Mouse (Mus musculus) yolk sac, embryonic 10.5 days (tissue): ENCODE results near the gene Cdc25b.

Source experiments
- DNase-seq: peaks from one replicate; pipeline ENCODE4 v3.0.0-alpha.2; 2017; ENCODE audit warnings: low spot score

Cdc25b gene

DNA sequence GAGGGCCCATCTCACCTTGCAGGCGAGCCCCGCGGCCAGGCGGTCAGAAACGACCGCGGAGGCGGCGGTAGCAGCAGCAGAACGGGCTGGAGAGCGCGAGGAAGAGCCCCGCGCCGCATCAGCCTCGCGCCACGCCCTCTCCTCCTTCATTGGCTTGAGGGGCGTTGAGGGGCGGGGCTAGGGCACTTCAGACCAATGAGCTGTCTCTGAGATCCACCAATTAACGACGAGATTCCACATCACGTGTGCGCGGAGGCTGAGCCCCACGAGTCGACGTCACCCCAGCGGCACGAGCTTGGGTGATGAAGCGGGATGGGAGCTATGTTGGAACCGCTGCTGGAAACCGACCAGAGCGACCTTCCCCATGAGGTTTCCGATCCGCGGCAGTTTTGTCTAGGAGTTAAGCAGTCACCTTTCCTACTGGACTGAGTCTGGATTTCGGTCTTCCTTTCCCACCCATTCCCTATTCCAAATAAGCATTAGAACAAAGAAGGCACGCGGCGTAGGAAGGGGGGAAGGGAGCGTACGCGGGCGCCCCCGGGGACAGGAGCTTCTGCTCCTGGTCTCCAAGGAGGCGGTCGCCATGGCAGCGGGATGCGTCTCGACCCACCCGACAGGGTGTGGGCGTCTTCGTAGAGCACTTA, 26.7 kb upstream of the Cdc25b start, which contains the start of gene 1700037H04Rik:
Gene 1700037H04Rik, minus strand, starts transcription at position 144 of the 644 bp plus-strand sequence.
- peak; percentile 95 for DNase-seq

DNA sequence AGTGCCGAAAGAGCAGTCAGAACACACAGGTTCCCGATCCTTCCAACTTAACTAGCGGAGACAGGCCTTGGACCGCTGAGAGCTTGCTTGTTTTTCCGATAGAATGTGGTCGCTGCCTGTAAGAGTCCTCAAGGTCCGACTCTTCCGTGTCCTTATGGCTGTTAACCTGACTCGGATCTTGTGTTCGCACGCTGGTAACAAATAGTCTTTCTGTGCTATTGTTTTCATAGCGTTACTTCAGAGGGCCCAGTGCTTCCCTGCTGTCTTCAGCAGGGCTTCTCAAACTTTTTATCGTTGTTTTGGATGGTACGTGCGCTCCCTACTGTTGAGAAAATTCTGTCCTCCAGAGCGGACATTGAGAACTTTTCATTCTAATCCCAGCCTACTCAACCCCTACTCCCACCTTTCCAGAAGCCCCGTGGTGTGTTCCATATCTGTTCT, 26.1 kb upstream of the Cdc25b start:
- DNase-seq = no peak

DNA sequence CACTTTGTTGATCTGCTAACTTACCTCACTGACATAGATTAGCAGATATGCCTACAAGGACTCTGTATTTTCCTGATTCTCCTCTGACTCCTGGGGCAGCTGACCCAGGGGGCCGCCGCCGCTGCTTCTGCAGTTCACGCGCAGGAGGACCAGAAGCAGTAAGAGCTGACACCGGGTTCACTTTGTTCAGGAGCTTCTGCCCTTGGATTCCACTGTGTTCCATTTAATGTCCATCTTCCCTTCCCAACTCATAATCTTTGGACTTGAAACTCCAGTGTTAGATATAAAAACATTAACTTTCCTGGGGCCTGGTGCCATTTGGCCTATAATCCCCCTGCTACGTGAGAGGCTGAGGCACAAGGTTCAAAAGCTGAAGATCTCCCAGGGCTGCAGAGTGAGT, 22.8 kb upstream of the Cdc25b start:
- DNase-seq = no peak

DNA sequence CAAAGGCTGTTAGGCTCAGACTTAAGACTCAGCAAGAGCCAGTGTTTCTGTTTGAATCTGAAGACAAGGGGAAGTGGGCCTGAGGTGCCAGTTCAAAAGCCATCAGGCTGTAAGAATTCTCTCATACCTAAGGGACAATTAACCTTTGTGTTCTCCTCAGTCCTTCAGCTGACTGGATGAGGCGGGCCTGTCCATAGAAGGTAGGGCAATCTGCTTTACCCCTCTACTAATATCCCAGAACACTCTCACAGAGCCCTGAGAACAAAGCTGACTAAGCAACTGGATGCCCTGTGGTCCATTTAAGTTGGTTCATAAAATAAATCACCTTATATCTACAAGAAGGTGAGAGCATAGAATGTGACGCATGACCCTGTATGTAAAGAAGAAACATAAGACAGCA, 20.6 kb upstream of the Cdc25b start:
- DNase-seq = no peak

DNA sequence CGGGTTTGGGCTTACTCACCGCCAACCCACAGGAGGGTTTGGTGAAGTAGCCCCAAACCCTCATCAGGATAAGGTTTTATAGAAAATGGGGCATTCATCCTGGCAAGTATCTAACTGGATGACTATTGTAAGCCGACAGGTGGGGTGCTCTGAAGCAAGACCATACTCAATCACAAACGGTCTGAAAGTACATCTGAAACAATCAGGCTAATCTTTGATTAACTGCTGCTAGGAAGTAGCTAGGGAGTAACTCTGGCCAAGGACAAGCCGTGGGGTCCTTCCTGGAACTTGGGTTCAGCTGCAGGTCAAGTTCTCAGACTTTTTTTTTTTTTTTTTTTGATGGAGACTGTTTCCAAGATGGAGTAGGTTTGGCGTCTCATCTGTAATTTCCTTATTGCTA, 18.8 kb upstream of the Cdc25b start:
- DNase-seq = no peak

DNA sequence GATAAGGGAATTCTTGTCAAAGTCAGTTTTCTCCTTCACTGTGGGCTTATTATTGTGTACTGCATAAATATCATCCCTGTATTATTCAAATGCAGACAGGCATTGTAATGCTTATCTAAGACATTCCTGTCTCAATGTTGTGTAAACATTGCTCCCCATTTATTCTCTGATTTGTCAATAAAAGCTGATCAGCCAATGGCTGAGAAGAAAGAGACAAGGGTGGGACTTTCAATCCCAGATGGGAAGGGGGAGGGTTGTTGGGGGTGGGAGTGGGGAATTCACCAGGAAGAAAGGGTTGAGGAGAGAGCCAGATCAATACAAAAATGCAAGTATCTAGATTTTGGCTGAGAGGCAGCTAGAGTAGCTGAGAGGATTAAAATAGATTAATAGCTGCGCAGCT, 17.8 kb upstream of the Cdc25b start:
- DNase-seq = no peak

DNA sequence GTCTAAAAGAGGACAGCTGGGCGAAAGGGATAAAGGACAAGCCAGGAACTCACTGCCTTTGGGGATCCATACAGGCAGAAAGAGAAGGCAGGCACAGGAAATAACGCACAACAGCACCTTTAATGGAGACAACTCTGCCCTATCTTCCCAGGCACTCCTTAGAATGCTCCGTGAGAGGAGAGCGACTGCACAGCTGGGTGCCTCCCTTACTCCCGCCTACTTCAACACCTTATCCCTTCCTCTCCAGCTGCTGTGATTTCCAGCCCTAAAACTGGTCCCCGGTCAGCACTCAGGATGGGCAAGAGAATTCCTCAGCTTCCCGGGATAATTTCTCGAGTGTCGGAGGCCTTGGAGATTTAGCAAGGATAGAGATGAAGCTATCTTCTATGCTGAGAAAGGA, 15.8 kb upstream of the Cdc25b start:
- no peak for DNase-seq

DNA sequence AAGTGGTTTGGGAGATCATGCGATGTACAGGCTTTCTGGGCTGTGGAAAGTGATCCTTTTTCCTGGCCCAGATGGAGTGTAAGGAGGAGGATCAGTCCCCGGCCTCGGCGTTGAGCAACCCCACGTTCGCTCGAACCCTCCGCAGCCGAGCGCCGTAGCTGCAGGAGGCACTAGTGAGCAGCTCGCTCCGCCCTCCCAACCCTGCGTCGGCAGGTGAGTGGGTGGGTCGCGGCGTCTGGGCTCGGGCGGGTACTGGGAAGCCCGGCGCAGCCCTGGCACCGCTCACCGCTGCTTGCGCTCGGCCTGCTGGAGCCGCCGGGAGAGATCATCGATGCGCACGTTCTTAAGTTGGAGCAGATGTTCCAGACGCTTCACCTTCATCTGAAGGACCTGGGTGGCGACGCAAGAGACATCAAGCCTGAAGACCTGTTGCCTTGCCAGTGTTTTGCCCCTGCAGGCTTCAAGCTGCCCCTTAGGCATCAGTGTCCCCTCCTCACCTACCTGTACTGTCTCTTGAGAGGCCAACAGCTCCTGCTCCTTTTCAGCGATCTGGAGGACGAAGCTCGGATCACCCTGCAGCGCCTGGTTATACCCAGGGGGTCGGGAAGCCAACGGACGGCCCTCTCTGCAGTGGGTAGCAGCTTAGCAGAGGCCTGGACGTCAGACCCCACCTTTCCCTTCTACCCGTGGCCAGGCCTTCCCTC, 15.2 kb upstream of the Cdc25b start:
- no peak for DNase-seq

DNA sequence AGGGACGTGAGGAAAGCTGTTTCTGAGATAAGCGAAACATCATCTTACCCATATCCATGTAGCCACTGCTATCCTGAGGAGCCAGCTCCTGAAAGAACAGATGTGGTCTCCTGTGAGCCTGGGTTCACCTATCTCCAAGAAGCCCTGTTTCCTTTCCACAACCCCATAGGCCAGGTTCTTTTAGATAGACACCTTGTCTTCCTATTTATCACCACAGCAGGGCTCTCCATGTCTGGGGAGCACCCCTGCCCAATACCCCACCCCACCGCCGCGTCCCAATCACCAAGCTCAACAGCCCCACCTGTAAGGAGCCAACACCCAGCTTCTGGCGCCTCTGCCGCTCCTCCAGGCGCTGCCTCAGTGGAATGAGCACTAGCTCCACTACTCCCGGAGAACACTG, 14.4 kb upstream of the Cdc25b start:
- no peak for DNase-seq

DNA sequence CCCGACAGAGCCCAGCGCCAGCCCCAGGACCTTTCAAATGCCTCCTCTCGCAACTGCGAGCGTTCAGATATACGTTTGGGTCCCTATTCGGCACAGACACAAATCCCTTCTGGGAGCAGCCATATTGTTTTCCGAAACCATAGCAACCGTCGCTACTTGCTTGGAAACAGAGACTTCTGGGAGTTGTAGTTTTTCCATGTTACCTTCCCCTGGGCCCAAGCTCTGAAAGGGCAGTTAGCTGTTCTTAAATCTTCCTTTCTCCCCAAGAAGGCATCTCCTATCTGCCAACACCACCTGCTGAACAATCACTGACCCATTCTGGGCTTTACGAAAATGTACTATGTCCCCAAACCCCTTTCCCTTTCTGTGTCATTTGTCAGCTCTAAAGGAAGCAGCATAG, 12.0 kb upstream of the Cdc25b start:
- peak; percentile 72 for DNase-seq

DNA sequence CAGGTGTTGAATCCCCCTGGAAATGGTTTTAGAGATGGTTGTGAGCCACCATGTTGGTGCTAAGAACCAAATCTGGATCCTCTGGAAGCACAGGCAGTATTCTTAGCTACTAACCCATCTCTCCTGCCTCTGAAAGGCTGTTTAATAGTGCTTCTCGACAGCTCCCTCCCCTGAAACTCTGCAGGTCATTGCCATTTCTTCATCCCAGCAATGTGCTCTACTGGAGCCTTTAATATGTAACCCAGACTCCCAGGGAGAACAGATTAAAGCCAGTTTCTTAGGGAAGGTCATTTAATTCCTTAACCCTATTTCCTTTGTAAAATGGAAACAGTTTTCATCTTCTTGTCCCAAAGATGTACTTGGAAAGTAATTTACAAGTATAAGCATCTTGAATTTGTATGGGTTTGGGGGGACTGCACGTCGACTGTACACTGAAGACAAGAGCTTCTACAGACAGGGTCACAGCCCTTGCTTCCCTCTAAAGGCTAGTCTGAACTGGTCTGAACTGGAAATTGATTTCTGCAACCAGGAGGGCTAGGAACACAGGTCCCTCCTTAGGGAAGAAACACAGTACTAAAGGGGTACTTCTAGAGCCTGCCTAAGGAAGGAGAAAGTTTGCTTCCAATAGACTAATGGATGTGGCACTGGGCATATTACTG, 11.3 kb upstream of the Cdc25b start:
- no peak for DNase-seq

DNA sequence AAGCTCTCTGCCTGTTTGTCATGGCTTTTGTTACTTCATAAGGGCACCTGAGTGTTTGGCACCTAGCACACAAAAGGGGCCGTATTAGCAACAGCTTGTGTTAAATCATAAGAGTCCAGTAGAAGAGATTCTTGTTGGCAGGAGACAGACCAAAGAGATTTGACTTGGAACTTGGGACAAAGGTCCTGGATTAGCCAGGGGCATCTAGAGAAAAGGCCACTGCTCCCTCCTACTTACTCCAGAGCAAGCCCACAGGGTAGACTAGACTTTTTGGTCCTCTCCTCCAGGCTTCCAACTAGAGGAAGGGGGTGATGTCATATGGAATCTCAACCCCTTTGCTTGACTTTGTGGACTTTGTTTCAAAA, 10.8 kb upstream of the Cdc25b start:
- DNase-seq = no peak

DNA sequence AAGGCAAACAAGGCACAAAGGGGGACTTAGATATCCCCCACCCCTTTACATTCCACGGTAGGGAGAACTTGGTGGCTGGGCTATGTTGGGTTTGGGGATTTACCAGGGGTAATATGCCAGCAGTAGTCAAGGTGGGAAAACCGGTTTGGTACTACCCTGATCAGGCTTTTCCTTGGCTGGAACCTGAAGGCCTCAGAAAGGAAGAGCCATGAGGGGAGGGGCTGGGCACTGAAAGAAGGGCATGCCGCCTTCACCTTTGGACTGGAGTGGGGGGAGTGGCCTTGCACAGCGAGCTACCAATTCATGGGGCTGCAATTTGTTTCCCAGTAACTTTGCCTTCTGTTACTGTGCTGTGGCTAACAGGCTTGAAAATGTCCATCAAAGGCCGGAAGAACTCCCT, 10.3 kb upstream of the Cdc25b start:
- peak; percentile 65 for DNase-seq

DNA sequence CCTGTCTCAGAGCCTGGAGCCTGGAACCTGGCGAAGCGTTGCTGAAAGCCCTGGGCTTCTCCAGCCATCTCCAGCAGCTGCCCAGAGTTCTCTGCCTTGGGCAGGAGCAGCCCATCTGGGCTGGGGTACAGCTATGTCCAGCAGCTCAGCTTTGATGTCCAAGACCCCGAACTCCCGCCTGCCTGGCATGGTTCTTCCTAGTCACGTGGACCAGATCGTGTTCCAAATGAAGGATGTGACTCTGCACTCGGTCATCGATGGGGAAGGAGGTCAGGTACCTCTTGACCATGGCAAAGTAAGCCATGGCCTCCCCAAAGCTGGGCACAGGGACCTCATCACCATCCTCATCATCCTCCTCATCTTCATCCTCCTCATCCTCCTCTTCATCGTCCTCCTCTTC, 8.8 kb upstream of the Cdc25b start:
- no peak for DNase-seq

DNA sequence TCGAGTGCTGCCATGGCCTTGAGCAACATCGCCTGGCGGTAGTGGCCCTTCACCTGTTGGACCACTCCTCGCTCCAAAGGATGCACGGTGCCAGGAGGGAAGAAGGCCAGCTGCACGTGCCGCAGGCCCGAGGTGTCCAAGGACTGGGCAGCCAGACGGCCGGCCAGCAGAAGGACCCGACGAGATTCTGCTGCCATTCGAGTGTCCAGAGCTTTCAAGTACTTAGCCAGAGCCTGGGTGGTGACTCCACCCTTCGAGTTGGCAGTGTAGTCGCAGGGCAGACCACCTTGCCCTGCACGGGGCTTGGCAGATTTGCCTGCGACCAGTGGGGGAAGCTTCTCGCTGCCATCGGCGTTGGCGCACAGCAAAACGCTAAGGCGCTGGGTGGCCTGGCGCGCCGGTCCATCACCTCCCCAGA, 7.9 kb upstream of the Cdc25b start:
- DNase-seq = peak; percentile 25

DNA sequence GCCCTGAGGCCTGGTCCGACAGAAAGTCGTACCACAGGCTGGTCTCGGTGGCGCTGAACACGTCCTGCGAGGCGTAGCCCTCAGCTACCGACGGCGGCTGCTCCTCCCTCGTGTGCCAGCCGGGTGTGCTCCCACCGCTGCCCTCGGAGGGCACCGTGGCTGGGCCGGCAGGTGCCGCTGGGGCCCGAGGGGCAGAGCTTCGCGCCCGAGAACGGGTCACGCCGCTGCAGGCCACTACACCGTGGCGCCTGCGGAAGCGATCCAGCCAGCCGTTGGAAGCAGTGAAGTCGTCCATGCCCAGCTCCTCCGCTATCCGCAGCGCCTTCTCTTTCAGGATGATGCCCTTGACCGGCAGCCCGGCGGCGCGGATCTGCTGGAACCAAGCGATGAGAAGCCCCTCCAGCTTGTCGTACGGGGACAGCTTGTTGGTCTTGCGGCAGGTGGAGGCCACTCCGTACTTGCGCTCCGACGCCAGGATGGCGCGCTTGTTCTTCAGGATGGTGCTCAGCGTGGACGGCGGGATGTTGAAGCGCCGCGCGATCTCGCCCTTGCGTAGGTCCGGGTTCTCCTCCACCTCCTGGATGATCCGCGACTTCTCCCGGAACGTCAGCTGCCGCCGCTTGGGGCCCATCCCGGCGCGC, 7.4 kb upstream of the Cdc25b start:
- peak; percentile 67 for DNase-seq

DNA sequence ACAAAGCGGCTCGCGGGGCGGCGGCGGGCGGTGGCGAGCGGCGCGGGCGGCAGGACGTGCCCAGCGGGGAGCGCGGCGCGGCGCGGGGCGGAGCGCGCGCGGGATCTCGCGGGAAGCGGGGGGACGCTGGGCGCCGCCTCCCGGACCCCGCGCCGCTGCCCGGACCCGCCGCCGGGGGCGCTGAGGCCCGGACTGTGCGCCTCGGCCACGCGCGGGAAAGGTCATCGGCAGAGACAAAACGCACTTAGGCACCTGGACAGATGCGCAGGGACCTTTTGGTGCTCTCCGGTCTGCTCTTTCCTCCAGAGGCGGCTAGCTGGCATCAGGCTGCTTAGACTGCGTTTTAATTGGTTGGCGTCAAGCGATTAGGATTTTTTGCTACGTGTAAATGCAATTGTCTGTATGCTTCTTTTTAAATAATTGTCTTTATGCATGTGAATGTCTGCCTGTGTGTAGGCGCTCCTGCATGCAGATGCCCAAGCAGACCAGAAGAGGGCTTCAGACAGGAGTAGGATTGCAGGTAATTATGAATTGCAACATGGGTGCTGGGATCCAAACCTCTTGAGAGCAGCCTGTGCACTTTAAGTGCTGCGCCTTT, 6.7 kb upstream of the Cdc25b start, which contains the start of gene Cenpb:
Gene Cenpb, minus strand, starts transcription at position 78 of the 598 bp plus-strand sequence.
- DNase-seq = peak; percentile 77

DNA sequence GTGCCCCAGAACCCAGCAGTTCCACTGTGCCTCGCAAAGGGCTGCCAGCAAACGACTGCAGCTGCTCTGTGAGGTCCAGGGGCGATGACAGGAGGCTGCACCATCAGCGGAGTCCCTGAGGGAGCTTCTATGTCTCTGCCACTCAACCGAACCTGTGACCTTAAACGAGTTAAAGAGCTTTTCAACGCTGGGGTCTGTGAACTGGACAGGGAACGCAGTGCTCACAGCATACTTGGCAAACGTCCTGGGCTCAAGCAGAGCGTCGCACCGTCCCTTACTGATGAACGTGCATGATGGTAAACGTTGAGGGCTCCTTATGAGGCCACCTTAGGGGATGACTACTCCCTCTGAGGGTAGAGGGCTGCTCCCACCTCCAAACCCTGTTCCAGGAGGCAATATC, 406 bp upstream of the Cdc25b start:
- no peak for DNase-seq

DNA sequence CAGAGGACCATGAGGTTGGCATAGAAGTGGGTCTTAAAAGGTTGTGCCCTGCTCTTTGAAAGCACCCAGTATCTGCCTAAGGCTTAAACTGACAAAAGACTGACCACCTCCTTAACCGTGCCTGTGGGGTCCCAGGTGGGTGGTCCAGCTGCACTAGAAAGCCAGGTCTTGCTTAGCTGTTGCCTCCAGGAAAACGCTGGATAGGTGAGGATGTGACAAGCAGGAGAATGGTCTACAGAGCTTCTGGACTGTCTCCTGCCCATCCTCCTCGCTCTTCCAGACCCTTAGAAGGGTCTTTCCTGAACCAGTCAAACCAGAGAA, 813 bp downstream of the Cdc25b start:
- DNase-seq = no peak

DNA sequence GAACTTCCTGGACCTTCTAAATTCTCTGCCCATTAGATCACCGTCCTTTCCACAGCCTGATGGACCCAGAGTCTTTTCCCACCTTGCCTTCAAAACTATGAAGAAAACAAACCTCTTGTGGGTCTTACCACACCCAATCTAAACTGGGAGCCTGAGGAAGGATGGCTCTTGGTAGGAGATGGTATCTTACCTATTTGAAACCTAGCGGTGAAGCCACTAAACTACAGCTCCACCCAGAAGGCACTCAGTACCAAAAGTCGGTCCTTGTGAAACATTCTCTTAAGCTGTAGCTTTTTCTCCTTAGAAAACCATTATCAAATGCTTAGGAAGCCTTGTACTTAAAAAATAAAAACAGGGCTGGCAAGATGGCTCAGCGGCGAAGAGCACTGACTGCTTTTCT, 1.6 kb downstream of the Cdc25b start:
- DNase-seq = no peak

DNA sequence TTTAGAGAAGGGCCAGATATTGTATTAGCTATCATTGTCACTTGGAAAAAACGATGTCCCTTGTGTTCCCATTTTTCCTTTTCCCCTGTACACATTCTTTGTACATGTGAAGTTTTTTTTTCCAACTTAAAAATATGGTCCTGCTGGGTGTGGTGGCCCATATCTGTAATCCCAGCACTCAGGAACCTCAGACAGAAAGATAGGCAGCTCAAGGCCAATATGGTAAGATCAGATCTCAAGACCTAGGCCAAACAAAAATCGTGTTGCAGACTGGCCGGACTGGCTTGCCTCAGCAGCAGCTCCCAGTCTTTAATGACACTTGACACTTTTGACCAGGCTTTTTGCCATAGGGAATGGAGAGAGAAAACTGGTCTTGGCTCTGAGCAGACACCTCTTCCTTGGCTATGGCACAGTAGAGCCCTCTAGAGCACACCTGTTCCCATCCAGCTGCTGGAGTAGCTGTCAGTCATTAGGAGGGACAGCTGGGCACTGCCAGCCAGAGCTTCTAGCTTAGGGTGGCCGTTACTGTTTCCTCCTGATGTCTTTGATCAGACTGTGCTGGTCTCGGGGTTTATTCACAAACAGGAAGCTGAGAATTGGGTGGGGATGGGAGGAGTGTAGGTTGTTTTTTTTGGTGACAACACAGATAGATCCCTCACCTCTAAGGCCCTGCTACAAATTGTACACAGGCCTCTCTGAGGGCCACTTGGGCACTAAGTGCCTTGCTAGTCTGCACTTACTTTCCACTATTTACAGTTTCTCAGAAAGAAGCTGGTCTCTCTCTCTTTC, 3.0 kb downstream of the Cdc25b start:
- no peak for DNase-seq
